Mouse (Mus musculus): ENCODE measurements around the gene Stx1a. TPM values are rescaled to one million over a fixed set of nuclear protein-coding genes. Genes with fewer than 3 reads are reported as not detected.

The Stx1a gene
- total RNA-seq, 2 experiments from 2014 or later, result 2.2 to 2.3 TPM

DNA sequence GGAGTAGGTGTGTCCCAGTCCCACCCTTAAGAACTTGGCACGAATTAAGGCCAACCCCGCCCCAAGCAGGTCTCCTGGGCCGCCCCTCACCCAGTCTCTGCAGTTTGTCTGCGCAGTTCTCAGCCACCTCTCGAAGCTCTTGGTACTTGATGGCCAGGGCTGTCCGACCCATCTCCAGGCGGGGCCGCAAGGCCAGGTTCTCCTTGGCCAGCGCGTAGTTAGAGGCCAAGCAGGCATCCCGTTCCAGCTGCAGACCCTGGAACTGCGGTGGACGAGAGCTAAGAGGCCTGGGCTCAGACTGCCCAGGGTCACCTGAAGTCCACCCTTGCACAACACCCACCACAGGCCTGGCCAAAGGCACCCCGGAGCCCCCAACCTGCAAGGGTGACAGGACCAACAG is 53.1 kb downstream of the Stx1a start:
- intact Hi-C loops (cut with DNase I), result loop anchor here (5.0 kb wide), 1 partner anchor 59 kb away; no protein-coding TSS in a partner anchor
- no peak for DNase-seq (ENCODE audit: low spot score)

DNA sequence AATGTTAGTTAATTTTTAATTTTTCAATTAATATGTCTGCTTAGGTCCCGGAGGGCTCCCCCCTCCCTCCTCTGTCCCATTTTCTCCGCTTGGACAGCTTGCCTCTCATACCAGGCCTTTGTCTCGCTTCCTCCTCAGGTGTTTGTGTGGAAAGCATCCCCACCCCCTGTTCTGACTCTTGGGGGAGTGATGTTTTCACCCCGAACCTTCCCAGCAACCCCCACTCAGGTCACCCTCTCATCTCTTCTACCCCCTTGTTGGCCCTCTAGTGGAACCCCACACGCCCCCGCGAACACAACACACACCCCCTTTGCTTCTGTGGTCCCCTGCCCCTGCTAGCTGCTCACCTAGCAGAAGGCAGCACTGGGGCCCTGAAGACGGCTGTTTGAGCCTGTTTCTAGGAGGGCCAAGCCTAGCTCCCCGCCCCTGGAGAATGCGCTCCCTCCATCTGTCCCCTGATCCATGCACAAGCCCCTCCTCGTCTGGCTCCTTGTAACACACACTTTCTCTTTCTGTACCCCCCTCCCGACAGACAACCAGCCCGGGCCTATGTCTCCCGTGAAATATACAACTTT is 53.7 kb downstream of the Stx1a start:
- DNase-seq (ENCODE audit: low spot score), result no peak
- intact Hi-C loops (cut with DNase I), result loop anchor here (5.0 kb wide), 1 partner anchor 60 kb away; no protein-coding TSS in a partner anchor

DNA sequence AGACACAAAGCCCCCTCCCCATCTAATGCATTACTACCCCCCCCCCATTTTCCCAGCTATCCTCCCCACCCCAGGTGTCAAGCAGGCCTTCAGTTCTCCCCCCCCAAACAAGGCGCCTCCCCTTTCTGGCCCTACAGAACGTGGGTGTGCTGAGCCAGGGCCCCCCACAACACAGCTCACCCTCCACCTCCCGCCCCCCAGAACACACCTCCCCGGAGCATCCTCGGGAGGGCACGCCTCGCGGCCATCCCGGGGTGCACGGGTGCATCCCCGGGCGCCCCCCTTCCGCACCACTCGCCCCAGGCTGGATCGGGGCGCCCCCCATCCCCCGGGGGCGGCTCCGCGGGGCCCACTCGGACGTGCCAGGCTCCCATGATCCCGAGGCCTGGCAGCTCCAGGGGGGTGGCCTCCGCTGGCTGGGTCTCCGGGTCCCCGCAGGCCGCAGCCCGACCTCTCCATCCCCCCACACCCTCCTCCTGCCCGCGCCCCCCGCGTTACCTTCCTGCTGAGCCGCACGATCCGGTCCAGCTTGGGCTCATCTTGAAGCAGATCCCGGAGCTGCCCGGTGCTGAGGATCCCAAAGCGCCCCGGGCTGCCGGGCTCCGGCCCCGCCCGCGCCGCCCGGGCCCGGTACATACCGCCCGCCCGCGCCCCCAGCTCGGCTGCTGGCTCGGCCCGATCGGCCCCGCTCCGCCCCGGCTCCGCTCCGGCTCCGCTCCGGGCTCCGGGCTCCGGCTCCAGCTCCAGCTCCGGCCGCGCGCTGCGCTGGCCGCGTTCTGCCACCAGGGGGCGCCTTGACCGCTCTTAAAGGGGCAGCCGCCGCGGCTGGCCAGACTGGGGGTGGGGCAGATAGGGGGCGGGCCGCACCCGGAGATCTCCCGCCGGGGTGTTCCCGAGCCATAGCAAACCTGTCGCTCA is 54.5 kb downstream of the Stx1a start, which contains the start of gene Vps37d:
Gene Vps37d, minus strand, starts transcription at position 703 of the 918 bp plus-strand sequence.
- intact Hi-C loops (cut with DNase I), result loop anchor here (5.0 kb wide), 1 partner anchor 61 kb away; no protein-coding TSS in a partner anchor
- DNase-seq (ENCODE audit: low spot score), result peak; percentile 77

DNA sequence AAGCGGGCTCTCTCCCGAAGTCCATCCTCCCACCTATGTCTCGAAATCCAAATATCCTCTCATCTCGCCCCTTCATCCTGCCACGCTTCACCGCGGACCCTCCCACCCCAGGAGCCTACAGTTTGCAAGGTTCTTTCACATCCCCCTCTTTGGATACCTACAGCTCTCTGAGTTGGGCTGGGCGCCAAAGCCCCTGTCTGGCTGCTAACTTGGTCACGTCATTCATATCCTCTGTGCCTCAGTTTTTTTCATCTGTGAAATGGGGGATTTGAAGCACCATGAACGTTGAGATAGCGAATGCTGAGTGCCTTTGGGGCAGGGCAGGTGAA is 55.2 kb downstream of the Stx1a start:
- intact Hi-C loops (cut with DNase I), result loop anchor here (5.0 kb wide), 1 partner anchor 61 kb away; no protein-coding TSS in a partner anchor
- no peak for DNase-seq (ENCODE audit: low spot score)

DNA sequence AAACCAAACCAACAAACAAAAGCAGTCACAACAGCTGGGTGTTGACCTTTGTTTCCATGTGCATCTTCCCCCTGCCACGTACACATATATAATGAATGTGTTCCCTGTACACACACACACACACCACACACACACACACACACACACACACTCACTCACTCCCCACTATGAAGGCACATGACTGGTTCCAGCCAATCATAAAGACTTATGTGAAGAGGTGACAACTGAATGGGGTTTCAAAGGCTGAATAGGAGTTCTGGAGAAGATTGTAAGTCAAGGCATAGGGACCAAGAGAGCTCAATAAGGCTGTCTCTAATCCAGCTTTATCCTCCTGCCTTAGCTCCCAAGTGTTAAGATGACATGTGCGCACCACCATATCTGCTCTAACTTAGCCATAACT is 56.3 kb downstream of the Stx1a start:
- DNase-seq (ENCODE audit: low spot score), result no peak
- intact Hi-C loops (cut with DNase I), result loop anchor here (5.0 kb wide), 1 partner anchor 62 kb away; no protein-coding TSS in a partner anchor

DNA sequence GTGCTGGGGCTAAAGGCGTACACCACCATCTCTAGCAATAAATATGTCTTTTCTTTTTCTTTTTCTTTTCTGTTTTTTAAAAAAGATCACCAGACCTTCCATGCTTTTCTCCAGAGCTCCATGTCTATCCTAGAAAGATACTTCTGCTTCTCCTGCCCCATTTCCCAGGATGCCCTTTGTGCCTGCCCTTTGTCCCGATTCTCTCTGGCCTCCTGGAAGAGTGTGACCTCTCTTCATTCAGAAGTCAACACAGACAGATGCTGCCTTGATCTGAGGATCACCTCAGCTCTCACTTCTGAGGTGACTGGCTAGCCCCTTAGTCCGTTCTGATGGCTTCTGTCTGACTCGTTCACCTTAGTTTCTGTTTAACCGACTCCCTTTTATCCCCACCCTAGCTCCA is 57.3 kb downstream of the Stx1a start:
- DNase-seq (ENCODE audit: low spot score), result no peak
- intact Hi-C loops (cut with DNase I), result no loop called here

DNA sequence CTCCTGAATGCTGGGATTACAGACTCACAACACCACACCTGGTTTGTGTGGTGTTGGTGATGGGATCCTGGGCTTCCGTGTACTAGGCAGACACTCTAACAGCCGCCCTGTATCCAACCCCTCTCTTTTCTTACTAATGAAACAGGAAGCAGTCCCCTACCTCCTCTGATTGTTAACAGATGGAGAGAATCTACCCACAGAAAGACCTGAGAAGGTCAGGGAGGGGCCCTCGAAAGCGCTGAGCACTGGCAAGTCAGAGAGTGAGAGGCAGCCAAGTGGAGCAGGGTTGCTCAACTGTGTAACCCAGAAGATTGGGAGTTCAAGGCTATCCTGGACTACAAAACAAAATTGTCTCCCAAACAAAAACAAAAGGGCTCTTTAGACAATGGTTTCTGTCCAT is 63.6 kb downstream of the Stx1a start:
- DNase-seq (ENCODE audit: low spot score), result no peak
- intact Hi-C loops (cut with DNase I), result no loop called here

DNA sequence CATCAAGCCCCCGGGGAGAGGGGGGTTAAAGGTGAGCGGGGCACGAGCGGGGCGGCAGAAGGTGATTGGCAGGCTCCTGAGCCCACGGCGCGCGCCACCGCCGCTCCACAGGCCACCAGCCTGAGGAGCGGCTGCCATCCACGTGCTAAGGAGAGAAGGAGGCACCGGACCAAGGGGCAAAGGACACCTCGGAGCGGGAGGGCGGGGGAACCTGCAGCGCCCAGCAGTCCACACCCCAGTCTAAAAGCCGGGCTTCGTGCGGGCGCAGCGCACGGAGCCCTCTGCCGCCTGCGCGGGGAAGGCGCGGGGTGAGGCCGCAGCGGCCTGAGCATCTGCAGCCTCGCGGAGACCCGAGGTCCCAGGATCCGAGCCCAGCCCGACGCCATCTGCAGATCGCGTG is 66.4 kb downstream of the Stx1a start, which contains the start of gene Mlxipl:
Gene Mlxipl, plus strand, starts transcription at position 238 of the 400 bp plus-strand sequence.
- no peak for DNase-seq (ENCODE audit: low spot score)
- intact Hi-C loops (cut with DNase I), result no loop called here

Other genes starting within 250 kb of the Stx1a start
- gene Tmem270, start 116.7 kb upstream of the Stx1a start, total RNA-seq (2021), result not detected
- gene Cldn13, start 108.0 kb upstream of the Stx1a start, total RNA-seq (2021), result not detected
- 1 to 10 TPM; 5.0 to 5.6 TPM for gene Mettl27, start 91.1 kb upstream of the Stx1a start, total RNA-seq (2021)
- not detected for gene Cldn4, start 76.5 kb upstream of the Stx1a start, total RNA-seq (2021)
- not detected for gene Cldn3, start 37.3 kb upstream of the Stx1a start, total RNA-seq (2021)
- gene Abhd11, start 14.3 kb upstream of the Stx1a start, total RNA-seq (2021), result 10 to 100 TPM; 59.4 to 65.8 TPM
- 10 to 100 TPM; 35.9 to 37.0 TPM for gene Dnajc30, start 40.7 kb downstream of the Stx1a start, total RNA-seq (2021)
- gene Bud23, start 41.5 kb downstream of the Stx1a start, total RNA-seq (2021), result 10 to 100 TPM; 22.3 to 22.7 TPM
- gene Vps37d, start 54.8 kb downstream of the Stx1a start, total RNA-seq (2021), result under 1 TPM; 0.53 to 0.60 TPM
- gene Mlxipl, start 66.4 kb downstream of the Stx1a start, total RNA-seq (2021), result 10 to 100 TPM; 25.3 to 25.5 TPM
- gene Tbl2, start 126.2 kb downstream of the Stx1a start, total RNA-seq (2021), result 10 to 100 TPM; 11.2 to 14.6 TPM
- gene Bcl7b, start 144.8 kb downstream of the Stx1a start, total RNA-seq (2021), result 10 to 100 TPM; 35.1 to 35.2 TPM
- 10 to 100 TPM; 38.2 to 45.3 TPM for gene Baz1b, start 163.8 kb downstream of the Stx1a start, total RNA-seq (2021)
- gene Fzd9, start 227.7 kb downstream of the Stx1a start, total RNA-seq (2021), result under 1 TPM; 0.61 to 0.73 TPM